Mouse (Mus musculus): ENCODE results near the gene Zfp189. TPM values are rescaled to one million over a fixed set of nuclear protein-coding genes. Genes with fewer than 3 reads are reported as not detected.
"Not testable (repeated sequence)": the region's sequence is repeated elsewhere in the genome, so short reads cannot be mapped to it uniquely, and the experiment has no call there.

The Zfp189 gene
- 10.7 and 11.8 TPM in 2 replicates for polyA plus RNA-seq (2015; fragmentation: Nextera tagmentation; extraction: Ambion mirVana)

- ATAC-seq (ENCODE audit: insufficient number of reproducible peaks, insufficient read depth, low FRiP score, low TSS enrichment, low read depth) = peak; percentile 99
- Histone ChIP-seq H3K36me3 (peaks cover 42% of the 10 kb centered on the region), H3K4me1 (peaks cover 15% of the 10 kb centered on the region), H3K27me3 (no peaks in the 10 kb centered on the region), H3K9me3 (no peaks in the 10 kb centered on the region), H3K9ac (peak within 1 kb of the TSS; percentile 82), H3K4me2 (peak within 1 kb of the TSS; percentile 65), H3K4me3 (peak within 1 kb of the TSS; percentile 73), H3K27ac (peak within 1 kb of the TSS; percentile 82)
- under 1% methylated on average over 41 of the region's 41 CpGs for WGBS
These were observed at the start of gene Zfp189, which contains the start of gene Mrpl50 for GRCm38 (mm10) chr4:49520572-49521340. Gene Zfp189, plus strand, starts transcription at chr4:49521176. Gene Mrpl50, minus strand, starts transcription at chr4:49521093.

- no peaks in the 10 kb centered on the region for H3K27me3 ChIP-seq
- no peak within 1 kb of the TSS for H3K4me2 ChIP-seq
- H3K9me3 ChIP-seq = no peaks in the 10 kb centered on the region
- H3K4me3 ChIP-seq = no peak within 1 kb of the TSS
- ATAC-seq (ENCODE audit: insufficient number of reproducible peaks, insufficient read depth, low FRiP score, low TSS enrichment, low read depth) = no peak
- H3K4me1 ChIP-seq = 0 out of 2 replicates have a peak, but pooled peaks cover 5% of the 10 kb centered on the region
- WGBS = 47% methylated on average over 3 of the region's 3 CpGs
- H3K9ac ChIP-seq = no peak within 1 kb of the TSS
- H3K36me3 ChIP-seq = no peaks in the 10 kb centered on the region
- no peak within 1 kb of the TSS for H3K27ac ChIP-seq
These were observed 47.4 kb upstream of the Zfp189 start, which contains the start of gene Acnat1 for GRCm38 (mm10) chr4:49473435-49474100. Gene Acnat1, minus strand, starts transcription at chr4:49473912.

- Histone ChIP-seq H3K9me3 (no peaks in the 10 kb centered on the region), H3K4me2 (no peak overlapping the region), H3K4me1 (0 out of 2 replicates have a peak, but pooled peaks cover 7% of the 10 kb centered on the region), H3K4me3 (no peak overlapping the region), H3K27me3 (no peaks in the 10 kb centered on the region), H3K36me3 (no peaks in the 10 kb centered on the region), H3K27ac (no peak overlapping the region), H3K9ac (no peak overlapping the region)
- no peak for ATAC-seq (ENCODE audit: insufficient number of reproducible peaks, insufficient read depth, low FRiP score, low TSS enrichment, low read depth)
These were observed 46.4 kb upstream of the Zfp189 start for GRCm38 (mm10) chr4:49474583-49474982.

DNA sequence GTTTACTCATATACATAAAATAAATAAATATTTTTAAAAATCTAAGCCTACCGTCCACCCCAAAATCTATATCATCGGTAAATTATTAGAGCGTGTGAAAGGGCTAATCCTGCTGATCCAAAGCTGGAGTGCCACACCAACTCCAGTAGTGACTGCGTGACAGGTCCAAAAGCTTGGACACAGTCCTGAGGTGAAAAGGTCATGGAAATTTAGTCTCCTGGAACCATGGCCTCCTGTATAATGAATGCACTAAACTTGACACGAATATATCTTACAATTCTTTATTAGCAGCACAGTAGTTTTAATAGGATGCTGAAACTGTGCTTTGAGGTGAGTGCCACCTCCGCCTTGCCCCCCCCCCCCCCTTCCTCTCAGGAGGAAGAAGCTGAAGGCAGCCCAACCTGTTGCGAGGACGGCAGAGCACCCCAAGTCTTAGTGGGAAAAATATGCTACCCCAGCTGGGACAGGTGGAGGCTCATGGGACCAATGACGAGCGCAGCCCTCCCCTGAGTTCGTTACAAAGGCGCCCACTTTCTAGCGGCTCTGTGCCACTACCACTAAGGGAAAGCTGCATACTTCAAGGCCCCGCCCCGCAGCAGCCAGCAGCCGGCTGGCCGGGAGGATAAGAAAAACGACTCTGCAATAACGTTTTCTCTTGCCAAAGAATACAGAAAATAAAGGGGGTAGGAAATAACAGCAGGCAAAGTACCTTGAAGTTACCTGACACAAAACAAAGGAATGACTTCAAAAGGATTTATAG is 42.7 kb upstream of the Zfp189 start:
- 22% methylated on average over 19 of the region's 19 CpGs for WGBS
- H3K27me3 ChIP-seq = peaks cover 8% of the 10 kb centered on the region
- H3K9ac ChIP-seq = no peak overlapping the region
- H3K27ac ChIP-seq = no peak overlapping the region
- no peaks in the 10 kb centered on the region for H3K9me3 ChIP-seq
- H3K4me1 ChIP-seq = peaks cover 11% of the 10 kb centered on the region; the same call in 1 of the 2 replicates
- peak overlapping the region; percentile 26 for H3K4me3 ChIP-seq
- no peaks in the 10 kb centered on the region for H3K36me3 ChIP-seq
- peak; percentile 57; the same call in 1 of the 2 replicates for ATAC-seq (ENCODE audit: insufficient number of reproducible peaks, insufficient read depth, low FRiP score, low TSS enrichment, low read depth)
- peak overlapping the region; percentile 55 for H3K4me2 ChIP-seq

DNA sequence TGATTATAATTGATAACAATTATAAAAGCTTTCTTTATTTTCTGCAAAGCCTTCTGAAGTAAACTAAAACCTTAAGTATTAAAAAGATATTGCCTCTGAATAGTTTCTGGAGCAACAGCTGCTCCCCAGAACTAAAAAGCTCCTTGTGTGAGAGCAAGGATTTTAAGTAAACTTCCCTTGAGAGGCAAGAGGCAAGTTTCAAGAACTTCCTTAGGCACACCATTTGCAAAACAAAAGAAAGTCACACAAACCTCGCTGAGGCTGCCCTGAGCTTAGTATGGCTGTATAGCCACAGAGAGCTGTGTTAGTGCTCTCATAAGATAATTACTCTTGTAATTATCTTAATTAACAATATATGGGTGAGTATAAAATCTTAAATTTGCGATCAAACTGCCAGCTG is 41.9 kb upstream of the Zfp189 start:
- 21% methylated on average over 2 of the region's 2 CpGs for WGBS
- not testable (repeated sequence) for H3K9me3 ChIP-seq; H3K9ac ChIP-seq; H3K27me3 ChIP-seq; H3K27ac ChIP-seq; ATAC-seq (ENCODE audit: insufficient number of reproducible peaks, insufficient read depth, low FRiP score, low TSS enrichment, low read depth); H3K36me3 ChIP-seq; H3K4me3 ChIP-seq; H3K4me2 ChIP-seq
- peaks cover 11% of the 10 kb centered on the region; the same call in 1 of the 2 replicates for H3K4me1 ChIP-seq

GRCm38 (mm10) chr4:49480104-49480760 is 40.7 kb upstream of the Zfp189 start:
- ATAC-seq (ENCODE audit: insufficient number of reproducible peaks, insufficient read depth, low FRiP score, low TSS enrichment, low read depth) = no peak
- Histone ChIP-seq H3K4me3 (peak overlapping the region; percentile 12), H3K4me2 (peak overlapping the region; percentile 41), H3K4me1 (peaks cover 11% of the 10 kb centered on the region; the same call in 1 of the 2 replicates), H3K9ac (no peak overlapping the region), H3K36me3 (no peaks in the 10 kb centered on the region), H3K9me3 (no peaks in the 10 kb centered on the region), H3K27me3 (peaks cover 8% of the 10 kb centered on the region), H3K27ac (0 out of 2 replicates have a peak overlapping the region, but pooled peaks have one; percentile 28)
- 20% methylated on average over 21 of the region's 21 CpGs for WGBS

GRCm38 (mm10) chr4:49480896-49481295 is 40.1 kb upstream of the Zfp189 start:
- peak overlapping the region; percentile 41; the same call in 1 of the 2 replicates for H3K4me2 ChIP-seq
- H3K9me3 ChIP-seq = no peaks in the 10 kb centered on the region
- H3K4me1 ChIP-seq = peaks cover 11% of the 10 kb centered on the region; the same call in 1 of the 2 replicates
- H3K27ac ChIP-seq = no peak overlapping the region
- peaks cover 8% of the 10 kb centered on the region for H3K27me3 ChIP-seq
- H3K4me3 ChIP-seq = no peak overlapping the region
- 34% methylated on average over 3 of the region's 3 CpGs for WGBS
- ATAC-seq (ENCODE audit: insufficient number of reproducible peaks, insufficient read depth, low FRiP score, low TSS enrichment, low read depth) = peak; percentile 57; the same call in 1 of the 2 replicates
- H3K36me3 ChIP-seq = no peaks in the 10 kb centered on the region
- no peak overlapping the region for H3K9ac ChIP-seq

DNA sequence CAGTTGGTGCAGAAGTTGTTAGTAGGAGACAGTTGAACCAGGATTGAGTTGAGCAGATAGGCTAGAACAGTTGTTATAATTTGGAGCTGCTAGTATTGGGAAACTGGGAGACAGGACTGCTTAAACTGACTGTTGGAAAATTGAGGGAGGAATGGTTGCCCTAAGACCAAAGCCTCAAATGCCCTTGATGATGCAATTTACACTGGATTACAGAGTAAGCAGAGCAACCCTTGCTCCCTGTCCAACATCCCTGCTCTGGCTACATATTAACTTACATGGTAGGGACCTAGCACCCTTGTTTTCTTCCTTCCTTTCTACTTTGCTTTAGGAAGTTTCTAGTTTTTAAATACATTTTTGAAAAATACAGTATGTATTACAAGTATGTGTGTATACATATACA is 35.5 kb upstream of the Zfp189 start:
- Histone ChIP-seq H3K4me3 (no peak overlapping the region), H3K27ac (no peak overlapping the region), H3K36me3 (no peaks in the 10 kb centered on the region), H3K4me2 (no peak overlapping the region), H3K27me3 (peaks cover 6% of the 10 kb centered on the region), H3K4me1 (peaks cover 2% of the 10 kb centered on the region; the same call in 1 of the 2 replicates), H3K9me3 (0 out of 2 replicates have a peak, but pooled peaks cover 2% of the 10 kb centered on the region), H3K9ac (no peak overlapping the region)
- ATAC-seq (ENCODE audit: insufficient number of reproducible peaks, insufficient read depth, low FRiP score, low TSS enrichment, low read depth) = no peak

- not testable (repeated sequence) for H3K27me3 ChIP-seq; H3K9me3 ChIP-seq; ATAC-seq (ENCODE audit: insufficient number of reproducible peaks, insufficient read depth, low FRiP score, low TSS enrichment, low read depth); H3K4me2 ChIP-seq; H3K27ac ChIP-seq; H3K9ac ChIP-seq; H3K36me3 ChIP-seq; H3K4me1 ChIP-seq; H3K4me3 ChIP-seq
- 76% methylated on average over 3 of the region's 3 CpGs for WGBS
These were observed 34.9 kb upstream of the Zfp189 start for GRCm38 (mm10) chr4:49485934-49486650.

GRCm38 (mm10) chr4:49503563-49503962 is 17.4 kb upstream of the Zfp189 start:
- no peaks in the 10 kb centered on the region for H3K36me3 ChIP-seq

More at GRCm38 (mm10) chr4:49503563-49503962, 17.4 kb upstream of the Zfp189 start:
- Histone ChIP-seq H3K9me3 (no peaks in the 10 kb centered on the region), H3K9ac (no peak overlapping the region), H3K4me3 (no peak overlapping the region), H3K27ac (no peak overlapping the region), H3K4me2 (no peak overlapping the region), H3K27me3 (no peaks in the 10 kb centered on the region), H3K4me1 (no peaks in the 10 kb centered on the region)
- 90% methylated on average over 1 of the region's 1 CpGs for WGBS
- ATAC-seq (ENCODE audit: insufficient number of reproducible peaks, insufficient read depth, low FRiP score, low TSS enrichment, low read depth) = no peak
